In genomic region chr13:30051891-30052550, GRCm38 (mm10) we compare ENCODE assay signal across 11 mouse cellular contexts.
A peak's percentile ranks its signal among the peaks of the same experiment; 100 is the strongest.
DNase-seq lines count a peak whose midpoint lies in the region; ATAC-seq and TF ChIP-seq lines count a peak whose summit lies in the region.
"Had no signal": no experiment of that assay in that cellular context is flagged by ENCODE, and none has a peak within 500 bp of the region (broad histone marks: within the 10 kb centered on the region; RNA-seq: fewer than 3 reads in every experiment).

No protein-coding gene starts in this region.

- no peak overlapping the region for H3K4me3 ChIP-seq in lung, embryonic 16.5 days (ENCODE audit: low read length)
- no peak overlapping the region for H3K4me3 ChIP-seq in lung, postnatal 0 days (ENCODE audit: low read depth, low read length)
- H3K4me3 ChIP-seq in limb, embryonic 12.5 days (replicated peaks): no peak overlapping the region

- no peaks in the 10 kb centered on the region for H3K27me3 ChIP-seq in lung, embryonic 16.5 days (ENCODE audit: control insufficient read depth, insufficient read depth, low read depth, low read length)
- H3K27me3 ChIP-seq in lung, postnatal 0 days (replicated peaks; ENCODE audit: insufficient read depth, low read length): no peaks in the 10 kb centered on the region
- H3K27me3 ChIP-seq in limb, embryonic 12.5 days: no peaks in the 10 kb centered on the region

- H3K4me2 ChIP-seq in lung, embryonic 16.5 days (ENCODE audit: low read depth, low read length): no peak overlapping the region
- no peak overlapping the region for H3K4me2 ChIP-seq in lung, postnatal 0 days (replicated peaks; ENCODE audit: low read depth, low read length)
- H3K4me2 ChIP-seq in limb, embryonic 12.5 days: no peak overlapping the region

- peaks cover 18% of the 10 kb centered on the region for H3K4me1 ChIP-seq in lung, embryonic 16.5 days (replicated peaks; ENCODE audit: control insufficient read depth, insufficient read depth, low read length)
- H3K4me1 ChIP-seq in lung, postnatal 0 days (ENCODE audit: insufficient read depth, low read depth, low read length): no peaks in the 10 kb centered on the region
- H3K4me1 ChIP-seq in limb, embryonic 12.5 days (replicated peaks): peaks cover 6% of the 10 kb centered on the region; the same call in 1 of the 2 replicates

- H3K9me3 ChIP-seq in lung, embryonic 16.5 days (ENCODE audit: control insufficient read depth, low read length): no peaks in the 10 kb centered on the region
- H3K9me3 ChIP-seq in lung, postnatal 0 days (ENCODE audit: low read length): no peaks in the 10 kb centered on the region
- no peaks in the 10 kb centered on the region for H3K9me3 ChIP-seq in limb, embryonic 12.5 days

- ATAC-seq in lung, embryonic 16.5 days (ENCODE audit: low read depth): no peak
- no peak for ATAC-seq in lung, postnatal 0 days
- no peak for ATAC-seq in limb, embryonic 12.5 days (ENCODE audit: insufficient number of reproducible peaks, insufficient read depth, low FRiP score, low TSS enrichment, low read depth)
- ATAC-seq in frontal cortex, adult (ENCODE audit: low TSS enrichment): no peak

- no peak overlapping the region for H3K9ac ChIP-seq in lung, embryonic 16.5 days (ENCODE audit: low read length)
- H3K9ac ChIP-seq in lung, postnatal 0 days (replicated peaks; ENCODE audit: low read depth): no peak overlapping the region
- H3K9ac ChIP-seq in limb, embryonic 12.5 days (replicated peaks): 0 out of 2 replicates have a peak overlapping the region, but pooled peaks have one; percentile 12

- no peak for TF ChIP-seq CTCF in lung, postnatal 0 days (IDR thresholded peaks at IDR 0.05)

- H3K36me3 ChIP-seq in lung, embryonic 16.5 days (ENCODE audit: control insufficient read depth, insufficient read depth, low read length): no peaks in the 10 kb centered on the region
- H3K36me3 ChIP-seq in lung, postnatal 0 days (ENCODE audit: insufficient read depth, low read length): no peaks in the 10 kb centered on the region
- no peaks in the 10 kb centered on the region for H3K36me3 ChIP-seq in limb, embryonic 12.5 days

- no peak for TF ChIP-seq EP300 in lung, postnatal 0 days (IDR thresholded peaks at IDR 0.05)

- WGBS in lung, embryonic 16.5 days: 49% methylated on average over 16 of the region's 16 CpGs
- 54% methylated on average over 16 of the region's 16 CpGs for WGBS in lung, postnatal 0 days
- WGBS in limb, embryonic 12.5 days: 41% methylated on average over 16 of the region's 16 CpGs

- peak overlapping the region; percentile 26 for H3K27ac ChIP-seq in lung, embryonic 16.5 days (ENCODE audit: low read length)
- no peak overlapping the region for H3K27ac ChIP-seq in lung, postnatal 0 days (ENCODE audit: low read length)
- no peak overlapping the region for H3K27ac ChIP-seq in limb, embryonic 12.5 days
- H3K27ac ChIP-seq: macrophage had no signal

- intact Hi-C loops in heart, postnatal 10 days (cut with DNase I): no loop called here

- no peak for DNase-seq in lung, postnatal 0 days (ENCODE audit: low spot score)
- peak; percentile 77 for DNase-seq in cerebellum, adult 9-10 months
- DNase-seq in embryo, embryonic 11.5 days (ENCODE audit: low read depth, low spot score): peak; percentile 9
- DNase-seq in heart, postnatal 10 days: no peak
- DNase-seq: adrenal gland, postnatal 10 days; layer of hippocampus, adult 9-11 months; liver had no signal

Comparison
In these comparisons a context has a peak if more than half of its experiments do, and no peak if none do; other contexts are left out.
1. DNase-seq: peak in cerebellum, adult 9-10 months (single experiment) and embryo, embryonic 11.5 days (single experiment); none in lung, postnatal 0 days (single experiment) and heart, postnatal 10 days (0 of 2).